Mouse (Mus musculus) embryonic facial prominence, embryonic 12.5 days (tissue): ENCODE data around the gene Rnls. TPM values are rescaled to one million over a fixed set of nuclear protein-coding genes. Genes with fewer than 3 reads are reported as not detected.

ENCODE experiments used
- ATAC-seq: fragments of 200-750 bp; cut with Nextera tagmentation; 2 replicates; pipeline ENCODE4 v1.8.0; 2017; ENCODE audit not compliant: insufficient number of reproducible peaks, insufficient read depth, low FRiP score, low TSS enrichment
- H3K27ac ChIP-seq: fragments of 300-500 bp; sonication (generic); 2 replicates; pipeline ENCODE4 v1.5.1; 2016; ENCODE audit warnings: mild to moderate bottlenecking
- H3K27me3 ChIP-seq: fragments of 300-500 bp; sonication (generic); 2 replicates; pipeline ENCODE4 v1.6.1; 2016; ENCODE audit warnings: mild to moderate bottlenecking, moderate library complexity
- H3K36me3 ChIP-seq: fragments of 300-500 bp; sonication (generic); 2 replicates; pipeline ENCODE4 v1.6.1; 2016; ENCODE audit warnings: mild to moderate bottlenecking
- H3K4me1 ChIP-seq: fragments of 300-500 bp; sonication (generic); 2 replicates; pipeline ENCODE4 v1.6.1; 2016
- H3K4me2 ChIP-seq: fragments of 300-500 bp; sonication (generic); replicated peaks from 2 replicates; pipeline ENCODE4 v1.6.1; 2016; ENCODE audit warnings: mild to moderate bottlenecking, moderate library complexity
- H3K4me3 ChIP-seq: fragments of 300-500 bp; sonication (generic); 2 replicates; pipeline ENCODE4 v1.5.1; 2016; ENCODE audit warnings: mild to moderate bottlenecking
- H3K9ac ChIP-seq: fragments of 300-500 bp; sonication (generic); 2 replicates; pipeline ENCODE4 v1.6.1; 2016; ENCODE audit warnings: mild to moderate bottlenecking, moderate library complexity
- H3K9me3 ChIP-seq: fragments of 300-500 bp; sonication (generic); 2 replicates; pipeline ENCODE4 v1.6.1; 2016; ENCODE audit warnings: mild to moderate bottlenecking, moderate library complexity
- WGBS: fragments of 180-500 bp; shearing (Covaris S2); methylation state at CpG from one replicate; pipeline ENCODE4 v1.1.7; 2016; 5-methylcytosine and 5-hydroxymethylcytosine counted together
- microRNA-seq: library from miRNA; unstranded; fragments of <30 nt; microRNA quantifications from one replicate; pipeline ENCODE4, GENCODE M21; 2017
- polyA plus RNA-seq: library from polyadenylated mRNA; unstranded; fragments of >200 nt; fragmentation: Nextera tagmentation; extraction: Ambion mirVana; gene quantifications from 2 replicates; pipeline ENCODE4 v1.2.1, GENCODE M21; 2016

Gene Rnls
- polyA plus RNA-seq, 1 experiment from 2014 or later, result 6.4 TPM

DNA sequence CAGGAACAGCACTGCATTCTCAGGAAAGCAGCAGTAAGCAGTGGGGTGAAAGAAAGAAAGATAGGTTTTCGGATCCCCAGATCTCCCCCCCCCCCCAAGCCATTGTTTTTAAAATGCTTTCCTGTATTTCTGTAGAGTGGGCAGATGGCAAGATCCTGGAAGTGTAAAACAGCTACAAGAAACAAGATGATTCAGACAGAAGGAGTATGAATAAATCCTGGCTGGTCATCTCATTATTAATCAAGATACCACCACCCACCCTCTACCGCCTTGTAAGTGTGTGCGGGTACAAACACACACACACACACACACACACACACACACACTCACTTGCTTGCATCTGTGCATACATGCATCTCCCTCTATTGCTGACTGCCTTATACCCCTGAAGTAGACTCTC is 291.5 kb downstream of the Rnls start:
- H3K4me1 ChIP-seq, result peaks cover 23% of the 10 kb centered on the region; the same call in 1 of the 2 replicates
- 77% methylated on average over 3 of the region's 3 CpGs for WGBS
- no peak overlapping the region for H3K4me3 ChIP-seq
- no peaks in the 10 kb centered on the region for H3K9me3 ChIP-seq
- ATAC-seq, result no peak
- H3K27ac ChIP-seq, result no peak overlapping the region
- no peak overlapping the region for H3K4me2 ChIP-seq
- H3K9ac ChIP-seq, result no peak overlapping the region
- no peaks in the 10 kb centered on the region for H3K36me3 ChIP-seq
- no peaks in the 10 kb centered on the region for H3K27me3 ChIP-seq

GRCm38 (mm10) chr19:33100031-33100430 is 292.1 kb downstream of the Rnls start:
- Histone ChIP-seq H3K4me3 (no peak overlapping the region), H3K36me3 (no peaks in the 10 kb centered on the region), H3K9me3 (no peaks in the 10 kb centered on the region), H3K27ac (no peak overlapping the region), H3K27me3 (no peaks in the 10 kb centered on the region), H3K4me1 (peaks cover 23% of the 10 kb centered on the region; the same call in 1 of the 2 replicates), H3K4me2 (no peak overlapping the region), H3K9ac (no peak overlapping the region)
- 67% methylated on average over 4 of the region's 4 CpGs for WGBS
- ATAC-seq, result no peak

DNA sequence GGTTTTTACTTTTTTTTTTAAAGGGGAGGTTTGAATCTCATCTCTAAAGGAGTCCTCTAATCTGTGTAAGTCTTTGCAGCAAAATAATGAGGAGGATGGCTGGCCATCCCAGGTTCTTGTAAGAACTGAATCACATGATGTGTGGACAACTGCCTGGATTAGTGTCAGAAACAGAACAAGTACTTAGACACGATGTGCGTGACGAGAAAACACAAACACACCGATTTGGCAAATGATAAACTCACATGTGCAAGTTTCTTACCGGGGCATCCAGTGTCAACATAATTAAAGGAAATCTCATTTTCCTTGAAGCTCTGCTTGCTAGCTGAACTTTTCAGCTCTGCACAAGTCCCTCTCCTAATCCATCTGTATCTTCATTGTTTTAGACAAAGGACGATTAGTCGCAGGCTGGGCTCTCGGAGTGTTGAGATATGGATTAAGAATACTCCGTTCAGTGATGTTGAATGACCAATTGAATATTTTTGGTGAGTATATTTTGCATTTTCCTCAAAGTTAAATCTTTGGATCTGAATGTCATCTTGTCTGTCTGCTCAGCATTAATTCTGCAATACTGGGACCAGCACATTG is 292.8 kb downstream of the Rnls start:
- H3K4me2 ChIP-seq, result no peak overlapping the region
- no peak overlapping the region for H3K4me3 ChIP-seq
- H3K9me3 ChIP-seq, result no peaks in the 10 kb centered on the region
- H3K4me1 ChIP-seq, result peaks cover 23% of the 10 kb centered on the region; the same call in 1 of the 2 replicates
- 57% methylated on average over 9 of the region's 9 CpGs for WGBS
- H3K27ac ChIP-seq, result no peak overlapping the region
- no peaks in the 10 kb centered on the region for H3K27me3 ChIP-seq
- H3K36me3 ChIP-seq, result no peaks in the 10 kb centered on the region
- no peak for ATAC-seq
- H3K9ac ChIP-seq, result no peak overlapping the region

DNA sequence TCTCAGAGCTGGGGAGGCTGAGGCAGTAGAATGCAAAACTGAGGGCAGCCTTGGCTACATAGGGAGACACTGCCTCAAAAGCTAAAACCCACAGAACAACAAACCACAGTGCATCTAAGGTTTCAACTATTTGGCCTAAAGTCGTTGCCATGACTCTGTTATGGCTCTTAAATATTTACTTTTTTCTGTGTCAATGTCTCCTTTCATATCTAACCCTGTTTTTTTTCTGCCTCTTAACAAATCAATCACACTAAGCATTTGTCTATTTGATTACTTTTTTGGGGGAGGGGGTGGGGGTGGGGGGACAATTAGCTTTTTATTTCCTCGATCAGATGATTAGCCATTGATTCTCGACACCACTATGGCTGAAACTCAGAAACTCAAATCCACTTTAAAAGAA is 294.4 kb downstream of the Rnls start:
- Histone ChIP-seq H3K27me3 (no peaks in the 10 kb centered on the region), H3K4me3 (no peak overlapping the region), H3K9me3 (no peaks in the 10 kb centered on the region), H3K4me1 (peaks cover 23% of the 10 kb centered on the region; the same call in 1 of the 2 replicates), H3K4me2 (no peak overlapping the region), H3K27ac (no peak overlapping the region), H3K36me3 (no peaks in the 10 kb centered on the region), H3K9ac (no peak overlapping the region)
- ATAC-seq, result no peak
- 36% methylated on average over 3 of the region's 3 CpGs for WGBS

GRCm38 (mm10) chr19:33096581-33096980 is 295.5 kb downstream of the Rnls start:
- Histone ChIP-seq H3K27me3 (no peaks in the 10 kb centered on the region), H3K4me2 (no peak overlapping the region), H3K4me3 (no peak overlapping the region), H3K36me3 (no peaks in the 10 kb centered on the region), H3K9ac (no peak overlapping the region), H3K4me1 (peaks cover 16% of the 10 kb centered on the region; the same call in 1 of the 2 replicates), H3K27ac (no peak overlapping the region), H3K9me3 (no peaks in the 10 kb centered on the region)
- WGBS, result 95% methylated on average over 5 of the region's 5 CpGs
- ATAC-seq, result no peak

DNA sequence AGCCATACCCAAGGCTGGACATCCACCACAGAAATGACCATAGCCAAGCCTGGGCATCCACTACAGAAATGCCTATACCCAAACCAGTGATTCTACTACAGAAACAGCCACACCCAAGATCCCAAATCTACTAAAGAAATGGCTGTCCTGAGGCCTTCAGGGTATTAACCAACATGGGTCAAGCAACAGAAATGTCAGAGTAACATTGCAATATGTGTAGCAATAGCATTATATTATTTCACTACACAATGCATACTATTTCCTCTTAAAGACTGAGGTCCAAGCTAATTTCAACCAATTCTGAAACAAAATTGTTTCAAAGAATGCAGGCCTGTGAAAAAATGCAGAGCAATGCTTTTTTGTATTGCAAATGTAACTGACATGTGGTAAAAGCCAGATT is 299.5 kb downstream of the Rnls start:
- no peak overlapping the region for H3K4me3 ChIP-seq

GRCm38 (mm10) chr19:33091324-33091723 is 300.8 kb downstream of the Rnls start:
- no peak for ATAC-seq
- no peaks in the 10 kb centered on the region; the same call in 1 of the 2 replicates for H3K9me3 ChIP-seq
- H3K4me3 ChIP-seq, result no peak overlapping the region
- H3K4me2 ChIP-seq, result no peak overlapping the region
- no peaks in the 10 kb centered on the region for H3K36me3 ChIP-seq
- no peak overlapping the region for H3K27ac ChIP-seq
- no peak overlapping the region for H3K9ac ChIP-seq
- WGBS, result 33% methylated on average over 3 of the region's 3 CpGs
- H3K4me1 ChIP-seq, result no peaks in the 10 kb centered on the region
- no peaks in the 10 kb centered on the region for H3K27me3 ChIP-seq

More for the DNA sequence above, 299.5 kb downstream of the Rnls start:
- no peak for ATAC-seq
- Histone ChIP-seq H3K9me3 (no peaks in the 10 kb centered on the region; the same call in 1 of the 2 replicates), H3K9ac (no peak overlapping the region), H3K36me3 (no peaks in the 10 kb centered on the region), H3K4me2 (no peak overlapping the region), H3K27me3 (no peaks in the 10 kb centered on the region), H3K27ac (no peak overlapping the region), H3K4me1 (no peaks in the 10 kb centered on the region)

GRCm38 (mm10) chr19:33088868-33089267 is 303.2 kb downstream of the Rnls start:
- 65% methylated on average over 2 of the region's 2 CpGs for WGBS
- Histone ChIP-seq H3K4me1 (no peaks in the 10 kb centered on the region), H3K27me3 (no peaks in the 10 kb centered on the region), H3K9ac (no peak overlapping the region), H3K4me2 (no peak overlapping the region), H3K36me3 (no peaks in the 10 kb centered on the region), H3K27ac (no peak overlapping the region), H3K4me3 (no peak overlapping the region), H3K9me3 (no peaks in the 10 kb centered on the region; the same call in 1 of the 2 replicates)
- no peak for ATAC-seq

DNA sequence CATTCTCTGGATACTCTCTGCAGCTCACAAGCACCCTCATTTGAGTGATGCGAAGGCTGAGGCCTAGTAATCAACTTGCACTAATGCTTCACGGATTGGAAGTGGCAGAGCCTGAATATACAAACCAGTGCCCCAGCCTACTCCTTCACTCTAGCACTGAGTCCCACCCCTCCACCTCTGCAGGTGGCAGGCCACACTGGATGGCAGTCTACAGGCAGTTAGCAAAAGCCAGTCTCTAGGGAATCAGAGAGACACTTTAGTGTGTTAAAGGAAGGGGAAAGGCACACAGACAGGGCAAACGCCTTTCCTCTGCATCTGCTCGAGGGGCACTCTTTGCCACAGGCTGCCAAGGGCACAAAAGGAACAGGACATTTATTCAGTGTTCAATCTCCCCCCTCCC is 304.1 kb downstream of the Rnls start:
- no peaks in the 10 kb centered on the region; the same call in 1 of the 2 replicates for H3K9me3 ChIP-seq
- 66% methylated on average over 4 of the region's 4 CpGs for WGBS

More for the DNA sequence above, 304.1 kb downstream of the Rnls start:
- H3K4me2 ChIP-seq, result no peak overlapping the region
- no peak overlapping the region for H3K9ac ChIP-seq
- no peak for ATAC-seq
- H3K36me3 ChIP-seq, result no peaks in the 10 kb centered on the region
- no peaks in the 10 kb centered on the region for H3K27me3 ChIP-seq
- H3K4me3 ChIP-seq, result no peak overlapping the region
- peaks cover 4% of the 10 kb centered on the region; the same call in 1 of the 2 replicates for H3K4me1 ChIP-seq
- no peak overlapping the region for H3K27ac ChIP-seq

Small RNAs within 50 kb of the gene (microRNA-seq; reads per million reads assigned to microRNA genes)
- not detected for gene Mir3970

Other genes starting within 250 kb of the Rnls start
- gene Lipo4, start 125.5 kb upstream of the Rnls start, polyA plus RNA-seq, result not detected in 2 replicates
- not detected in 2 replicates for gene Gm8978, start 233.0 kb upstream of the Rnls start, polyA plus RNA-seq